Mouse (Mus musculus): ENCODE results near the gene AY761185. TPM values are rescaled to one million over a fixed set of nuclear protein-coding genes. Genes with fewer than 3 reads are reported as not detected.

Gene AY761185
- polyA plus RNA-seq, 1 experiment from 2014 or later, result not detected

Other genes with a start within 250 kb of the AY761185 start
- not detected in 2 replicates for gene Defb33, start 52.0 kb downstream of the AY761185 start, polyA plus RNA-seq (2015; fragmentation: Nextera tagmentation; extraction: Ambion mirVana)
- gene Gm15056, start 42.1 kb downstream of the AY761185 start, polyA plus RNA-seq (2015; fragmentation: Nextera tagmentation; extraction: Ambion mirVana), result not detected in 2 replicates
- gene Gm6040, start 22.6 kb downstream of the AY761185 start, polyA plus RNA-seq (2015; fragmentation: Nextera tagmentation; extraction: Ambion mirVana), result not detected in 2 replicates
- gene Defa21, start 80.8 kb upstream of the AY761185 start, polyA plus RNA-seq (2015; fragmentation: Nextera tagmentation; extraction: Ambion mirVana), result not detected in 2 replicates
- not detected in 2 replicates for gene Defa23, start 110.3 kb upstream of the AY761185 start, polyA plus RNA-seq (2015; fragmentation: Nextera tagmentation; extraction: Ambion mirVana)
- gene Defa35, start 120.3 kb upstream of the AY761185 start, polyA plus RNA-seq (2015; fragmentation: Nextera tagmentation; extraction: Ambion mirVana), result not detected in 2 replicates
- not detected in 2 replicates for gene Defa25, start 139.7 kb upstream of the AY761185 start, polyA plus RNA-seq (2015; fragmentation: Nextera tagmentation; extraction: Ambion mirVana)
- gene Gm14851, start 151.3 kb upstream of the AY761185 start, polyA plus RNA-seq (2015; fragmentation: Nextera tagmentation; extraction: Ambion mirVana), result not detected in 2 replicates
- gene Defa30, start 189.9 kb upstream of the AY761185 start, polyA plus RNA-seq (2015; fragmentation: Nextera tagmentation; extraction: Ambion mirVana), result not detected in 2 replicates
- gene Defa22, start 217.6 kb upstream of the AY761185 start, polyA plus RNA-seq (2015; fragmentation: Nextera tagmentation; extraction: Ambion mirVana), result not detected in 2 replicates
- gene Defa31, start 246.9 kb upstream of the AY761185 start, polyA plus RNA-seq (2015; fragmentation: Nextera tagmentation; extraction: Ambion mirVana), result not detected in 2 replicates

Measured in liver, embryonic 16.5 days (tissue).